Mouse (Mus musculus) cortical plate, adult 2 months (tissue): ENCODE results near the gene Mlxip. TPM values are rescaled to one million over a fixed set of nuclear protein-coding genes. Genes with fewer than 3 reads are reported as not detected.
A peak's percentile ranks its signal among the peaks of the same experiment; 100 is the strongest.

Experiments used
- H3K27ac ChIP-seq: fragments of 200-500 bp; 2 replicates; pipeline ENCODE4 v1.5.1; 2012; ENCODE audit warnings: low read length, control low read depth, inconsistent platforms; ENCODE audit not compliant: insufficient read depth
- H3K4me1 ChIP-seq: fragments of 200-500 bp; 2 replicates; pipeline ENCODE4 v1.6.1; 2011; ENCODE audit warnings: low read length; ENCODE audit not compliant: control insufficient read depth, insufficient read depth
- H3K4me3 ChIP-seq: fragments of 200-500 bp; 2 replicates; pipeline ENCODE4 v1.5.1; 2011; ENCODE audit warnings: mild to moderate bottlenecking, low read length, control low read depth; ENCODE audit not compliant: insufficient read depth
- CTCF ChIP-seq: fragments of 200-500 bp; IDR thresholded peaks from 2 replicates; pipeline ENCODE4 v1.5.1; 2011; ENCODE audit warnings: mild to moderate bottlenecking, control low read depth, low read length; ENCODE audit not compliant: insufficient read depth; ENCODE audit errors: extremely low read depth
- POLR2A ChIP-seq: fragments of 200-500 bp; IDR thresholded peaks from 2 replicates; pipeline ENCODE4 v1.6.1; 2011; ENCODE audit warnings: mild to moderate bottlenecking, low read length, control low read depth; ENCODE audit not compliant: insufficient read depth; ENCODE audit errors: extremely low read depth
- polyA plus RNA-seq: library from polyadenylated mRNA; depleted of rRNA; stranded (reverse); fragments of >200 nt; gene quantifications from 2 replicates; pipeline ENCODE4 v1.2.3, GENCODE M21; 2012

Gene Mlxip
- polyA plus RNA-seq, 1 experiment: 17.5 TPM

DNA sequence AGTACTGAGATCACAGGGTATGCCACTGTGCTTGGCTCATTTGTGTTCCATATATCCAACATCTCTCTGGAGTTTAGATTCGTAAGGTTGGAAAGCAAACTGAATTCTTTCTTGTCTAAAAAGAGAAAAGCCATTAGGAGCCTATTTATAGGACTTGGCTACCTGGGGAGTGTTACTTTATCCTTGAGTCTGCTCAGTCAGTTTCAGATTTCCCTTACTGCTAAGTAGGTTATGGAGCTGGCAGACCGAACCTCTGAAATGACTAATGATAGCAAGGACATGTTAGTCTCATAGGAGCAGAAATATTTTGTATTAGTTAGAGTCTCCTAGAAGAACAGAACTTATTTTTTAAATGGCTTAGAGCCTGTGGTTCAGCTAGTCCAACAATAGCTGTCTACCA, 29.3 kb downstream of the Mlxip start:
- 0 out of 2 replicates have a peak, but pooled peaks cover 1% of the 10 kb centered on the region for H3K4me1 ChIP-seq
- no peak overlapping the region for H3K4me3 ChIP-seq
- no peak overlapping the region for H3K27ac ChIP-seq
- TF ChIP-seq CTCF (no peak), POLR2A (no peak)

DNA sequence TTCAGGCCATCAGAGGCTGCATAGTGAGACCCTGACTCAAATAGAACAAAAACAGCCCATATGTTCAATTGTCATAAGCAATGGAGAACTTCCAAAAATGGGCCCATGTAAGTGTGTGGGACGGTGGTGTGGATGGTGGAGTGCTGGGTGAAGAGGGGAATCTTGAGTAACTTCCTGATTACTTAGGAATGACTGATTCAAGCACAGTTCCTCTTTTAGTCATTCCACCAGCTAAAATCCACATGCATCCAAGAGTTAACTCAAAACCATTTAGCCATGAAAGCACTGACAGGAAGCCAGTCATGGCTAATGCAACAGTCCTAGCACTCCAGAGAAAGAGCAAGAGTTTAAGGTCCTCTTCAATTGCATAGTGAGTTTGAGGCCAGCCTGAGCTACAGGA, 33.0 kb downstream of the Mlxip start:
- TF ChIP-seq POLR2A (no peak), CTCF (no peak)
- Histone ChIP-seq H3K4me3 (no peak overlapping the region), H3K27ac (no peak overlapping the region), H3K4me1 (0 out of 2 replicates have a peak, but pooled peaks cover 3% of the 10 kb centered on the region)

- peaks cover 3% of the 10 kb centered on the region; the same call in 1 of the 2 replicates for H3K4me1 ChIP-seq
- no peak overlapping the region for H3K4me3 ChIP-seq
- no peak overlapping the region for H3K27ac ChIP-seq
- TF ChIP-seq POLR2A: no peak
- TF ChIP-seq CTCF: no peak
These were observed 37.1 kb downstream of the Mlxip start for GRCm38 (mm10) chr5:123431524-123432304.

DNA sequence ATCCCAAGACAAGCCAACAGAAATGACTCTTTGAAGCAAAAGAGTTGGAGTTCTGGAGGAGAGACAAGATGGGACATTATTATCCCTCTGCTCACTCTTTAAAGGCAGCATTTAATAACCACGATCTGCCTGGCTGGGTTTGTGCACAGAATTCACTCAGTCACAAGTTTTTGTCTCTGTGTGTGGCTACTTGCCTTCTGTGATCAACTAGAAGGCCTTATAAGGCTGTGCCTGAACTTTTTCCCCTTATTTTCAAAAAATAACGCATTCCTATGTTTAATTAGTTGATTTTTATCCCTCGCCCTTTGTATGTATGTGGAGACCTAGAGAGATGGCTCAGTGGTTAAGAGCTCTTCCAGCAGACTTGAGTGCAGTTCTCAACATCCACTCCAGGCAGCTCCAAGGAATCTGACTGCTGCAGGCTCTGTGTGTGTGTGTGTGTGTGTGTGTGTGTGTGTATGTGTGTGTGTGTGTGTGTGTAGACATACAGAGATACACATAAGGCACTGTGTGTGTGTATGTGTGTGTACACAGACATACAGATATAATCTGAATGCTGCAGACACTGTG, 37.8 kb downstream of the Mlxip start:
- 0 out of 2 replicates have a peak overlapping the region, but pooled peaks have one; percentile 13 for H3K27ac ChIP-seq
- TF ChIP-seq CTCF (no peak), POLR2A (no peak)
- no peak overlapping the region for H3K4me3 ChIP-seq

DNA sequence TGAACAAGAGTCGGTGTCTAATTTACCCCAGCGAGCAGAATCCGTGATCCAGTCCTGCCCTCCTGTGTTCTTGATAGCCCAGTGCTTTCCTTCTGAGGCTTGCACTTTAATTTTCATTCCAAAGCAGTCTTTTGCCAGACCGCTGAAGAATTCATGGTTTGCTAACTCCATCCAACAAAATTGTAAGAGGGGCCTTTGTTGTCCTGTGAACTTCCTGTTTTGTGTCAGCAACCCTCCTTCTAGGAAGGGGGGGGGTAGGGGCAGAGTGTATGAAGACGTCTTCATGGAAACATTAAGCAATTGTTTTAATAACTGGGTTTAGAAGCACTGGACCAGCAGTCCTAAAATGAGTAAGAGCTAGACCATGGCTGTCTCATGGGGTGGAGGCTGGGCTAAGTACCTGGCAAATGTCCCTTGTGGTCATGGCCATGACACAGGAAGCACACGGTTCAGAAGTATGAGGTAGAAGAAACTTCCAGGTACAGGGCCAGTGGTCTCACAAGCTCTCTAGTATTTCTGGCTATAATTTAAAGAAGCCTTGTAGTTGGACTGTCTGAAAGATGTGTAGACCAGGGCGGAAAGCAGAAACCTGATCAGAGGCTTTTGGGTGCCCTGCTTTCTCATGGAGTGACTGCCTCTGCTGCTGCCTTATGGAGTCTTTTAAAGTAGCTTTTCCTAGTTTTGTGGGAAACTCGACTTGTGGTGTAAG, 41.6 kb downstream of the Mlxip start:
- TF ChIP-seq POLR2A: no peak
- peak; percentile 28; the same call in 1 of the 2 replicates for TF ChIP-seq CTCF
- H3K27ac ChIP-seq: no peak overlapping the region

More for the DNA sequence above, 37.8 kb downstream of the Mlxip start:
- H3K4me1 ChIP-seq: peaks cover 4% of the 10 kb centered on the region; the same call in 1 of the 2 replicates

GRCm38 (mm10) chr5:123436780-123437175, 42.2 kb downstream of the Mlxip start:
- TF ChIP-seq CTCF (peak; percentile 44; the same call in 1 of the 2 replicates), POLR2A (no peak)
- peaks cover 4% of the 10 kb centered on the region; the same call in 1 of the 2 replicates for H3K4me1 ChIP-seq
- H3K27ac ChIP-seq: no peak overlapping the region
- H3K4me3 ChIP-seq: no peak overlapping the region

More for the DNA sequence above, 41.6 kb downstream of the Mlxip start:
- H3K4me1 ChIP-seq: peaks cover 6% of the 10 kb centered on the region; the same call in 1 of the 2 replicates
- H3K4me3 ChIP-seq: no peak overlapping the region

DNA sequence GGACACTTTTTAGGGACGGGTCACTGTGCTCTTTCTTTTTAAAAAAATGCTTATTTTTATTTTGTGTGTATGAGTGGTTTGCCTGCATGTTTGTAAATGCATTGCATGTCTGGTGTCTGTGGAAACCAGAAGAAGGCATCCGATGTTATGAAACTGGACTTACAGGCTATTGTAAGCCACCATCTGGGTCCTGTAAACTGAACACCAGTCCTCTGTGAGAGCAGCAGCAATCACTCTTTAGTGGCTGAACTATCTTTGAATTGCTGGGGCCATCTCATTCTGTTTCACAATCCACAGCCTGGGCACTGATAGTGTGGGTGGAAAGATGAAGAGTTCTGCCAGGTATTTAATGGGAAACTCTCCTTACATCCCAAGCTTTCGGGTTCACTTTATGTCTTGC, 43.8 kb downstream of the Mlxip start:
- Histone ChIP-seq H3K27ac (no peak overlapping the region), H3K4me1 (peaks cover 4% of the 10 kb centered on the region; the same call in 1 of the 2 replicates), H3K4me3 (no peak overlapping the region)
- TF ChIP-seq CTCF: no peak
- no peak for TF ChIP-seq POLR2A

GRCm38 (mm10) chr5:123439312-123439711, 44.7 kb downstream of the Mlxip start:
- Histone ChIP-seq H3K4me3 (no peak overlapping the region), H3K4me1 (peaks cover 4% of the 10 kb centered on the region; the same call in 1 of the 2 replicates), H3K27ac (no peak overlapping the region)
- TF ChIP-seq POLR2A: no peak
- TF ChIP-seq CTCF: no peak

DNA sequence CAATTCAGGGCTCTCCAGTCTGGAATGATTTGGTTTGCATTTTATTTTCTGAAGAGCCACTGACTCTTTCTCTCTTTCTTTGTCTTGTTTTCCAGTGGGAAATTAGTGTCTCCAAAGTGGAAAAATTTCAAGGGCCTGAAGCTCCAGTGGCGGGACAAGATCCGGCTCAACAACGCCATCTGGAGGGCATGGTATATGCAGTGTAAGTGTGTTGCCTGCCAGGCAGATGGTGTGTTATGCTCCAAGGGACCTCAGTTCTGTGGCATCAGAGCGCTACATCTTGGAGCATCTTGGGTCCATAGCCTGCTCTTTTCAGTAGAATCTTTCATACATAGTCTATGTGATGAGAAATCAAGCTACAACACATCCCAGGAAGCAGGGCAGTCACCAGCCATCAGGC, 45.3 kb downstream of the Mlxip start:
- Histone ChIP-seq H3K27ac (no peak overlapping the region), H3K4me3 (no peak overlapping the region), H3K4me1 (peaks cover 4% of the 10 kb centered on the region; the same call in 1 of the 2 replicates)
- no peak for TF ChIP-seq POLR2A
- TF ChIP-seq CTCF: peak; percentile 33; the same call in 1 of the 2 replicates
